Mouse (Mus musculus) common myeloid progenitor, adult 5-6 weeks (primary cell): ENCODE results near the gene Hipk4. TPM values are rescaled to one million over a fixed set of nuclear protein-coding genes. Genes with fewer than 3 reads are reported as not detected.

Source experiments
- ATAC-seq: replicated peaks from 2 replicates; pipeline ENCODE4 v1.8.0; 2016; ENCODE audit warnings: low read depth, mild to moderate bottlenecking, moderate TSS enrichment, inconsistent platforms; ENCODE audit not compliant: poor library complexity, severe bottlenecking
- total RNA-seq: library from RNA; stranded (forward); fragments of 200-1000, 187-1606 nt; gene quantifications from 2 replicates; pipeline ENCODE4 v1.2.3, GENCODE M21; 2017

Hipk4 gene
- total RNA-seq, 1 experiment from 2014 or later, result 1.1 TPM

- no peak for ATAC-seq
Measured at GRCm38 (mm10) chr7:27536618-27537017, 13.6 kb downstream of the Hipk4 start.

- ATAC-seq, result no peak
Measured at GRCm38 (mm10) chr7:27537998-27538397, 14.9 kb downstream of the Hipk4 start.

- no peak for ATAC-seq
Measured at GRCm38 (mm10) chr7:27538797-27539196, 15.7 kb downstream of the Hipk4 start.

GRCm38 (mm10) chr7:27540521-27540920 lies 17.5 kb downstream of the Hipk4 start:
- ATAC-seq, result no peak

GRCm38 (mm10) chr7:27540935-27541334 lies 17.9 kb downstream of the Hipk4 start:
- no peak for ATAC-seq

GRCm38 (mm10) chr7:27541431-27541830 lies 18.4 kb downstream of the Hipk4 start:
- ATAC-seq, result peak; percentile 78

- ATAC-seq, result no peak
Measured at GRCm38 (mm10) chr7:27541922-27542321, 18.9 kb downstream of the Hipk4 start.

GRCm38 (mm10) chr7:27542392-27543033 lies 19.4 kb downstream of the Hipk4 start:
- ATAC-seq, result peak; percentile 70

- no peak for ATAC-seq
Measured at GRCm38 (mm10) chr7:27543065-27543464, 20.0 kb downstream of the Hipk4 start.

GRCm38 (mm10) chr7:27543851-27544250 lies 20.8 kb downstream of the Hipk4 start:
- ATAC-seq, result no peak

- ATAC-seq, result peak; percentile 59
Measured at GRCm38 (mm10) chr7:27544675-27545370, 21.8 kb downstream of the Hipk4 start.

- no peak for ATAC-seq
Measured at GRCm38 (mm10) chr7:27549597-27549996, 26.5 kb downstream of the Hipk4 start.

GRCm38 (mm10) chr7:27552070-27552469 lies 29.0 kb downstream of the Hipk4 start:
- peak; percentile 24; the same call in 1 of the 2 replicates for ATAC-seq

GRCm38 (mm10) chr7:27552931-27553513 lies 30.0 kb downstream of the Hipk4 start, which contains the start of the genes Pld3 and 2310022A10Rik:
Gene Pld3, minus strand, starts transcription at chr7:27553218.
Gene 2310022A10Rik, plus strand, starts transcription at chr7:27553233.
- ATAC-seq, result peak; percentile 99

GRCm38 (mm10) chr7:27560291-27560887 lies 37.3 kb downstream of the Hipk4 start:
- ATAC-seq, result no peak

- ATAC-seq, result no peak
Measured at GRCm38 (mm10) chr7:27560978-27561377, 37.9 kb downstream of the Hipk4 start.

GRCm38 (mm10) chr7:27569580-27570224 lies 46.6 kb downstream of the Hipk4 start:
- no peak for ATAC-seq

GRCm38 (mm10) chr7:27572133-27572532 lies 49.1 kb downstream of the Hipk4 start:
- no peak for ATAC-seq

- no peak for ATAC-seq
Measured at GRCm38 (mm10) chr7:27574124-27574880, 51.2 kb downstream of the Hipk4 start.

GRCm38 (mm10) chr7:27576914-27577313 lies 53.8 kb downstream of the Hipk4 start:
- ATAC-seq, result peak; percentile 76
